Mouse (Mus musculus): ENCODE data around the gene St8sia1. TPM values are rescaled to one million over a fixed set of nuclear protein-coding genes. Genes with fewer than 3 reads are reported as not detected.

Gene St8sia1
- polyA plus RNA-seq, 1 experiment from 2014 or later = 2.7 TPM

GRCm38 (mm10) chr6:142945461-142945860, 18.8 kb downstream of the St8sia1 start:
- H3K36me3 ChIP-seq (replicated peaks; ENCODE audit: control insufficient read depth, insufficient read depth, low read depth, low read length) = no peaks in the 10 kb centered on the region
- H3K9me3 ChIP-seq (replicated peaks; ENCODE audit: control insufficient read depth, low read length) = no peaks in the 10 kb centered on the region
- H3K27ac ChIP-seq (replicated peaks; ENCODE audit: low read depth, low read length) = no peak overlapping the region
- H3K4me3 ChIP-seq (ENCODE audit: low read depth, low read length) = no peak overlapping the region
- H3K4me1 ChIP-seq (ENCODE audit: control insufficient read depth, insufficient read depth, low read length) = no peaks in the 10 kb centered on the region
- H3K27me3 ChIP-seq (ENCODE audit: control insufficient read depth, insufficient read depth, low read length) = no peaks in the 10 kb centered on the region
- H3K9ac ChIP-seq (replicated peaks; ENCODE audit: low read length) = no peak overlapping the region
- WGBS = 93% methylated on average over 2 of the region's 2 CpGs
- ATAC-seq (replicated peaks; ENCODE audit: insufficient number of reproducible peaks, low FRiP score, low TSS enrichment, low read depth) = no peak
- H3K4me2 ChIP-seq (ENCODE audit: low read depth, low read length) = no peak overlapping the region
- no peak for DNase-seq (ENCODE audit: low spot score)

- DNase-seq (ENCODE audit: low spot score) (no peak), ATAC-seq (replicated peaks; ENCODE audit: insufficient number of reproducible peaks, low FRiP score, low TSS enrichment, low read depth) (no peak)
- WGBS = 93% methylated on average over 3 of the region's 3 CpGs
Observed at GRCm38 (mm10) chr6:142944470-142944869, 19.8 kb downstream of the St8sia1 start.

GRCm38 (mm10) chr6:142943419-142943818, 20.8 kb downstream of the St8sia1 start:
- 86% methylated on average over 8 of the region's 8 CpGs for WGBS
- H3K36me3 ChIP-seq (replicated peaks; ENCODE audit: control insufficient read depth, insufficient read depth, low read depth, low read length) = no peaks in the 10 kb centered on the region
- H3K27ac ChIP-seq (replicated peaks; ENCODE audit: low read depth, low read length) = no peak overlapping the region
- no peak overlapping the region for H3K4me2 ChIP-seq (ENCODE audit: low read depth, low read length)
- no peaks in the 10 kb centered on the region for H3K27me3 ChIP-seq (ENCODE audit: control insufficient read depth, insufficient read depth, low read length)
- DNase-seq (ENCODE audit: low spot score) (no peak), ATAC-seq (replicated peaks; ENCODE audit: insufficient number of reproducible peaks, low FRiP score, low TSS enrichment, low read depth) (no peak)
- H3K9ac ChIP-seq (replicated peaks; ENCODE audit: low read length) = no peak overlapping the region
- no peaks in the 10 kb centered on the region for H3K9me3 ChIP-seq (replicated peaks; ENCODE audit: control insufficient read depth, low read length)
- H3K4me1 ChIP-seq (ENCODE audit: control insufficient read depth, insufficient read depth, low read length) = no peaks in the 10 kb centered on the region
- H3K4me3 ChIP-seq (ENCODE audit: low read depth, low read length) = no peak overlapping the region

More at GRCm38 (mm10) chr6:142944470-142944869, 19.8 kb downstream of the St8sia1 start:
- no peaks in the 10 kb centered on the region for H3K27me3 ChIP-seq (ENCODE audit: control insufficient read depth, insufficient read depth, low read length)
- no peak overlapping the region for H3K9ac ChIP-seq (replicated peaks; ENCODE audit: low read length)
- no peaks in the 10 kb centered on the region for H3K4me1 ChIP-seq (ENCODE audit: control insufficient read depth, insufficient read depth, low read length)
- no peak overlapping the region for H3K4me3 ChIP-seq (ENCODE audit: low read depth, low read length)
- H3K36me3 ChIP-seq (replicated peaks; ENCODE audit: control insufficient read depth, insufficient read depth, low read depth, low read length) = no peaks in the 10 kb centered on the region
- no peak overlapping the region for H3K27ac ChIP-seq (replicated peaks; ENCODE audit: low read depth, low read length)
- no peak overlapping the region for H3K4me2 ChIP-seq (ENCODE audit: low read depth, low read length)
- H3K9me3 ChIP-seq (replicated peaks; ENCODE audit: control insufficient read depth, low read length) = no peaks in the 10 kb centered on the region

DNA sequence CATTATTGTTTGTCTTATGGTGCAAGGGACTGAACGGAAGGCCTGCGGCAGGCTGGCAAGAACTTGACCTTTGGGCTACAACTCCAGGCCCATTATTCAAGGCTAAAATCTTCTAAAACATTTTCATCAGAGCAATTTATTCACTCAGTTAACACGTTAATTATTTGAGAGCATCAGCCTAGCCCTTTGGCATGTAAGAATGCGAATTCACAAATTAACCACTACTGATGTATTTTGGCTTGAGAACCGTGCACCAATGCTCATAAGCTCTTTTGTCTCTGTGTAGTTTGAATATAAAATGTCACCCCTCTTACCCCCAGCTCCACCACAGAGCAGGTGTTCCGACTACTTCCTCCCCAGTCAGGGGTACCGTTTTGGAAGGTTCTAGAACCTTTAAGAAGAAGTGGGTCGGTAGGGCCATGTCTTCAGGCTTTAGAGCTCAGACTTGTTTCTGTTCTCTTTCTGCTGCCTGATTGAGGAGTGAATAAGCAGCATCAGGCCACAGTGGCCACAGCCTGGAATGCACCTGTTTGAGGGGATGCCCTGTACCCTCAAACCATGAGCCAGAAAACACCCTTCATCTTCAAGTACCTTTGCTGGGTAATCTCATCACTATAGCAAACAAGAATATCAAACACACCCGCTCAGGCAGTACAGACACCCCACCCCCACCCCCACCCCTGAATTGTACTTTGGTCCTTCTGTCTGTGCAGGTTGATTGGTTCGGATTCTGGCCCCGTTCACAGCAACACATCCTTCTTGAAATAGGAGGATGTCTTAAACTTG, 22.5 kb downstream of the St8sia1 start:
- Histone ChIP-seq H3K9ac (replicated peaks; ENCODE audit: low read length) (no peak overlapping the region), H3K4me3 (ENCODE audit: low read depth, low read length) (no peak overlapping the region), H3K4me2 (ENCODE audit: low read depth, low read length) (no peak overlapping the region), H3K9me3 (replicated peaks; ENCODE audit: control insufficient read depth, low read length) (no peaks in the 10 kb centered on the region), H3K36me3 (replicated peaks; ENCODE audit: control insufficient read depth, insufficient read depth, low read depth, low read length) (no peaks in the 10 kb centered on the region), H3K27me3 (ENCODE audit: control insufficient read depth, insufficient read depth, low read length) (no peaks in the 10 kb centered on the region), H3K4me1 (ENCODE audit: control insufficient read depth, insufficient read depth, low read length) (no peaks in the 10 kb centered on the region), H3K27ac (replicated peaks; ENCODE audit: low read depth, low read length) (no peak overlapping the region)
- 85% methylated on average over 11 of the region's 11 CpGs for WGBS
- DNase-seq (ENCODE audit: low spot score) (no peak), ATAC-seq (replicated peaks; ENCODE audit: insufficient number of reproducible peaks, low FRiP score, low TSS enrichment, low read depth) (no peak)

DNA sequence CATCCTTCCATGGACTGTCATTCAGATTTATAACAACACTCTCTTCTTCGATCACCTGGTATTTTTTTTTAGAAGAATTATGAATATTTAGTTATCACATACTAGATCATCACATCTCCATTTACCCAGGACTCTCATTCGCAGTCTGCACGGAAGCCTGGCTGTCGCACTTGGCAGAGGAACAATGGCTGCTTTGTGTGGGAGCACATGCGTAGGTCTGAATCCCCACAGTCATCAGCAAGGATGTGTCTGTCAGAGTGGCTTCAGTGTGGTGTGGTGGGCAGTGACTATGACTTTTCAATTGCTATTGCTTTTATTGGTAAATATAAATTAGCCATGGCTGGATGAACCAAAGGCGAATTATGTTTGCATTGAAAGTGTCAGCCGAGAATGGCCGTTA, 23.2 kb downstream of the St8sia1 start:
- H3K9me3 ChIP-seq (replicated peaks; ENCODE audit: control insufficient read depth, low read length) = no peaks in the 10 kb centered on the region
- H3K27me3 ChIP-seq (ENCODE audit: control insufficient read depth, insufficient read depth, low read length) = no peaks in the 10 kb centered on the region
- no peak overlapping the region for H3K4me2 ChIP-seq (ENCODE audit: low read depth, low read length)
- no peak for ATAC-seq (replicated peaks; ENCODE audit: insufficient number of reproducible peaks, low FRiP score, low TSS enrichment, low read depth)
- no peak overlapping the region for H3K9ac ChIP-seq (replicated peaks; ENCODE audit: low read length)
- H3K36me3 ChIP-seq (replicated peaks; ENCODE audit: control insufficient read depth, insufficient read depth, low read depth, low read length) = no peaks in the 10 kb centered on the region
- H3K4me3 ChIP-seq (ENCODE audit: low read depth, low read length) = no peak overlapping the region
- DNase-seq (ENCODE audit: low spot score) = no peak
- WGBS = 61% methylated on average over 8 of the region's 8 CpGs
- no peaks in the 10 kb centered on the region for H3K4me1 ChIP-seq (ENCODE audit: control insufficient read depth, insufficient read depth, low read length)
- H3K27ac ChIP-seq (replicated peaks; ENCODE audit: low read depth, low read length) = no peak overlapping the region

- H3K4me2 ChIP-seq (ENCODE audit: low read depth, low read length) = no peak overlapping the region
- H3K9ac ChIP-seq (replicated peaks; ENCODE audit: low read length) = no peak overlapping the region
- no peaks in the 10 kb centered on the region for H3K36me3 ChIP-seq (replicated peaks; ENCODE audit: control insufficient read depth, insufficient read depth, low read depth, low read length)
- WGBS = 75% methylated on average over 9 of the region's 9 CpGs
- no peaks in the 10 kb centered on the region for H3K9me3 ChIP-seq (replicated peaks; ENCODE audit: control insufficient read depth, low read length)
- H3K4me3 ChIP-seq (ENCODE audit: low read depth, low read length) = no peak overlapping the region
- H3K27me3 ChIP-seq (ENCODE audit: control insufficient read depth, insufficient read depth, low read length) = no peaks in the 10 kb centered on the region
- H3K27ac ChIP-seq (replicated peaks; ENCODE audit: low read depth, low read length) = no peak overlapping the region
- no peak for ATAC-seq (replicated peaks; ENCODE audit: insufficient number of reproducible peaks, low FRiP score, low TSS enrichment, low read depth)
- H3K4me1 ChIP-seq (ENCODE audit: control insufficient read depth, insufficient read depth, low read length) = no peaks in the 10 kb centered on the region
- no peak for DNase-seq (ENCODE audit: low spot score)
Observed at GRCm38 (mm10) chr6:142938549-142939345, 25.5 kb downstream of the St8sia1 start.

- ATAC-seq (replicated peaks; ENCODE audit: insufficient number of reproducible peaks, low FRiP score, low TSS enrichment, low read depth) (no peak), DNase-seq (ENCODE audit: low spot score) (no peak)
- H3K27ac ChIP-seq (replicated peaks; ENCODE audit: low read depth, low read length) = no peak overlapping the region
- no peak overlapping the region for H3K9ac ChIP-seq (replicated peaks; ENCODE audit: low read length)
- H3K4me1 ChIP-seq (ENCODE audit: control insufficient read depth, insufficient read depth, low read length) = no peaks in the 10 kb centered on the region
- no peaks in the 10 kb centered on the region for H3K9me3 ChIP-seq (replicated peaks; ENCODE audit: control insufficient read depth, low read length)
- no peaks in the 10 kb centered on the region for H3K27me3 ChIP-seq (ENCODE audit: control insufficient read depth, insufficient read depth, low read length)
- no peak overlapping the region for H3K4me3 ChIP-seq (ENCODE audit: low read depth, low read length)
- H3K36me3 ChIP-seq (replicated peaks; ENCODE audit: control insufficient read depth, insufficient read depth, low read depth, low read length) = no peaks in the 10 kb centered on the region
- no peak overlapping the region for H3K4me2 ChIP-seq (ENCODE audit: low read depth, low read length)
Observed at GRCm38 (mm10) chr6:142938074-142938473, 26.2 kb downstream of the St8sia1 start.

GRCm38 (mm10) chr6:142932582-142932981, 31.7 kb downstream of the St8sia1 start:
- Histone ChIP-seq H3K9me3 (replicated peaks; ENCODE audit: control insufficient read depth, low read length) (no peaks in the 10 kb centered on the region), H3K4me2 (ENCODE audit: low read depth, low read length) (no peak overlapping the region), H3K27ac (replicated peaks; ENCODE audit: low read depth, low read length) (no peak overlapping the region), H3K27me3 (ENCODE audit: control insufficient read depth, insufficient read depth, low read length) (no peaks in the 10 kb centered on the region), H3K4me1 (ENCODE audit: control insufficient read depth, insufficient read depth, low read length) (no peaks in the 10 kb centered on the region), H3K4me3 (ENCODE audit: low read depth, low read length) (no peak overlapping the region), H3K36me3 (replicated peaks; ENCODE audit: control insufficient read depth, insufficient read depth, low read depth, low read length) (no peaks in the 10 kb centered on the region), H3K9ac (replicated peaks; ENCODE audit: low read length) (no peak overlapping the region)
- ATAC-seq (replicated peaks; ENCODE audit: insufficient number of reproducible peaks, low FRiP score, low TSS enrichment, low read depth) = no peak
- DNase-seq (ENCODE audit: low spot score) = no peak
- 88% methylated on average over 6 of the region's 6 CpGs for WGBS
